Mouse (Mus musculus): ENCODE measurements around the gene Kdm8. TPM values are rescaled to one million over a fixed set of nuclear protein-coding genes. Genes with fewer than 3 reads are reported as not detected.

Gene Kdm8
- total and polyA plus RNA-seq, 3 experiments = 11.6 to 14.7 TPM; not detected in 1

GRCm38 (mm10) chr7:125500879-125501278, 56.4 kb downstream of the Kdm8 start:
- no peak for TF ChIP-seq NELFE (IDR thresholded peaks at IDR 0.05; ENCODE audit: low read depth, low read length)
- TF ChIP-seq MAFK (IDR thresholded peaks at IDR 0.05; ENCODE audit: borderline replicate concordance, low read depth, low read length) = no peak
- TF ChIP-seq MAZ (IDR thresholded peaks at IDR 0.05; ENCODE audit: low read depth, low read length) = no peak
- TF ChIP-seq ZKSCAN1 (IDR thresholded peaks at IDR 0.05; ENCODE audit: low read depth, low read length) = no peak
- no peak for TF ChIP-seq MAX (IDR thresholded peaks at IDR 0.05; ENCODE audit: low read length)
- TF ChIP-seq EP300 (IDR thresholded peaks at IDR 0.05; ENCODE audit: low read depth in 1 of 2, low read length in 2 of 2) = no peak
- TF ChIP-seq KAT2A (conservative IDR thresholded peaks at IDR 0.05; ENCODE audit: low read depth, low read length) = no peak
- no peak for TF ChIP-seq ZNF384 (IDR thresholded peaks at IDR 0.05; ENCODE audit: low read depth, low read length)
- no peak for TF ChIP-seq TCF12 (IDR thresholded peaks at IDR 0.05; ENCODE audit: low read depth, low read length)
- no peak for TF ChIP-seq GABPA (IDR thresholded peaks at IDR 0.05; ENCODE audit: low read depth, low read length)

GRCm38 (mm10) chr7:125503374-125504092, 59.1 kb downstream of the Kdm8 start:
- Histone ChIP-seq H3K4me1 (ENCODE audit: control insufficient read depth in 1 of 2, insufficient read depth in 2 of 2, low read length in 2 of 2) (peaks cover 0 to 21% of the 10 kb centered on the region in 2 experiments; a peak in 2 of 4 replicates), H3K9me3 (replicated peaks; ENCODE audit: insufficient read depth, low read length) (no peaks in the 10 kb centered on the region), H3K79me2 (ENCODE audit: control insufficient read depth, insufficient read depth, low read length, poor library complexity) (no peaks in the 10 kb centered on the region), H3K36me3 (ENCODE audit: control insufficient read depth in 1 of 2, insufficient read depth in 2 of 2, low read length in 2 of 2) (peaks cover 0 to 13% of the 10 kb centered on the region in 2 experiments; a peak in 2 of 4 replicates), H3K27me3 (ENCODE audit: control insufficient read depth in 1 of 2, insufficient read depth in 2 of 2, low read length in 2 of 2) (no peaks in the 10 kb centered on the region), H3K9ac (ENCODE audit: control insufficient read depth, low read depth, low read length, poor library complexity, severe bottlenecking) (no peak overlapping the region), H3K4me3 (ENCODE audit: control insufficient read depth in 1 of 2, insufficient read depth in 1 of 2, low read depth in 2 of 2, low read length in 2 of 2) (no peak overlapping the region), H3K27ac (ENCODE audit: control insufficient read depth, low read depth, low read length) (peak overlapping the region; percentile 13; the same call in 1 of the 2 replicates)
- peak; percentile 51 for DNase-seq (ENCODE audit: low read depth, low spot score)
- TF ChIP-seq EP300 (IDR thresholded peaks at IDR 0.05; ENCODE audit: low read depth in 1 of 2, low read length in 2 of 2) (0 out of 4 replicates have a peak, but pooled peaks have one; percentile 15 to 20), ZMIZ1 (IDR thresholded peaks at IDR 0.05; ENCODE audit: low read depth, low read length) (no peak)

More at GRCm38 (mm10) chr7:125500879-125501278, 56.4 kb downstream of the Kdm8 start:
- H3K9me3 ChIP-seq (replicated peaks; ENCODE audit: insufficient read depth, low read length) = no peaks in the 10 kb centered on the region
- H3K79me2 ChIP-seq (ENCODE audit: control insufficient read depth, insufficient read depth, low read length, poor library complexity) = no peaks in the 10 kb centered on the region
- no peak for DNase-seq (ENCODE audit: low read depth, low spot score)
- no peaks in the 10 kb centered on the region for H3K27me3 ChIP-seq (ENCODE audit: control insufficient read depth in 1 of 2, insufficient read depth in 2 of 2, low read length in 2 of 2)
- no peak overlapping the region for H3K9ac ChIP-seq (ENCODE audit: control insufficient read depth, low read depth, low read length, poor library complexity, severe bottlenecking)
- H3K27ac ChIP-seq (ENCODE audit: control insufficient read depth, low read depth, low read length) = no peak overlapping the region
- no peak overlapping the region for H3K4me3 ChIP-seq (ENCODE audit: control insufficient read depth in 1 of 2, insufficient read depth in 1 of 2, low read depth in 2 of 2, low read length in 2 of 2)
- peaks cover 0 to 13% of the 10 kb centered on the region in 2 experiments; a peak in 2 of 4 replicates for H3K36me3 ChIP-seq (ENCODE audit: control insufficient read depth in 1 of 2, insufficient read depth in 2 of 2, low read length in 2 of 2)
- peaks cover 0 to 21% of the 10 kb centered on the region in 2 experiments; a peak in 2 of 4 replicates for H3K4me1 ChIP-seq (ENCODE audit: control insufficient read depth in 1 of 2, insufficient read depth in 2 of 2, low read length in 2 of 2)

GRCm38 (mm10) chr7:125504618-125505017, 60.1 kb downstream of the Kdm8 start:
- TF ChIP-seq EP300 (IDR thresholded peaks at IDR 0.05; ENCODE audit: low read depth in 1 of 2, low read length in 2 of 2) = no peak
- TF ChIP-seq ZMIZ1 (IDR thresholded peaks at IDR 0.05; ENCODE audit: low read depth, low read length) = no peak
- no peak overlapping the region for H3K4me3 ChIP-seq (ENCODE audit: control insufficient read depth in 1 of 2, insufficient read depth in 1 of 2, low read depth in 2 of 2, low read length in 2 of 2)

More at GRCm38 (mm10) chr7:125504618-125505017, 60.1 kb downstream of the Kdm8 start:
- DNase-seq (ENCODE audit: low read depth, low spot score) = no peak
- H3K79me2 ChIP-seq (ENCODE audit: control insufficient read depth, insufficient read depth, low read length, poor library complexity) = no peaks in the 10 kb centered on the region
- no peak overlapping the region for H3K9ac ChIP-seq (ENCODE audit: control insufficient read depth, low read depth, low read length, poor library complexity, severe bottlenecking)
- H3K9me3 ChIP-seq (replicated peaks; ENCODE audit: insufficient read depth, low read length) = no peaks in the 10 kb centered on the region
- no peaks in the 10 kb centered on the region for H3K27me3 ChIP-seq (ENCODE audit: control insufficient read depth in 1 of 2, insufficient read depth in 2 of 2, low read length in 2 of 2)
- peaks cover 0 to 20% of the 10 kb centered on the region in 2 experiments; a peak in 2 of 4 replicates for H3K4me1 ChIP-seq (ENCODE audit: control insufficient read depth in 1 of 2, insufficient read depth in 2 of 2, low read length in 2 of 2)
- H3K27ac ChIP-seq (ENCODE audit: control insufficient read depth, low read depth, low read length) = no peak overlapping the region
- peaks cover 0 to 13% of the 10 kb centered on the region in 2 experiments; a peak in 2 of 4 replicates for H3K36me3 ChIP-seq (ENCODE audit: control insufficient read depth in 1 of 2, insufficient read depth in 2 of 2, low read length in 2 of 2)

Measured in MEL (cell line).